Mouse (Mus musculus): ENCODE data around the gene Tsc22d2. TPM values are rescaled to one million over a fixed set of nuclear protein-coding genes. Genes with fewer than 3 reads are reported as not detected.

Gene Tsc22d2
- 9.1 and 9.2 TPM in 2 replicates for polyA plus RNA-seq (2015; fragmentation: Nextera tagmentation; extraction: Ambion mirVana)

DNA sequence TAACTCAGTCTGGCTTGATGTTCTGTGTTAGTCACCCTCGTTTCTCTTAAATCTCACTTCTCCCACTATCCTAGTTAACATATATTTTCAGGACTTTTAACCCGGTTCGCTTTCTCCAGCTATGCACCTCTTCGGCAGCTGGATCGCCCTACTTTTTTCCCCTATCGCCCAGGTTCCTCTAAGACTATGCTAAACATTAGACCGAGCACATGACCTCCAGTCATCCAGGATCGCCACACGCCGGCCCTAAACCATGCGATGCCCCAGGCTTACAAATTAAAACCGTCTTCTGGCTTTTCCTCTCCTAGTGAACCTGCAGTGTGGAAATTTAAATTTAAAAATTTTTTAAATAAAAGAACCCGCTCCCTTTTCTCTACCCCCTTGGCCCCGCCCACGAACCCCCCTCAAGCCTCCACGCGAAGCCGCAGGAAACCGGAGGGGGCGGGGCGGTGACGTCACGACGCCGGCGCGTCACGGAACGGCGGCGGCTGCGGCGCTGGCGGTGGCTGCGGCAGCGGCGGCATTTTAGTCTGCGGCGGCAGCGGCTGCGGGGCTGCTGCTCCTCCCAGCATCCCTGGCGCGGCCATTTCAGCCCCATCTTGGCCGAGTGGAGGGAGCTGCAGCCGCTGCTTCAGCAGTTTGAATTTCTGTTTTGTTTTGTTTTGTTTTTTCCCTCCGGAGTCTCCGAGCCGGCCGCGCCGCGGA, at the start of gene Tsc22d2:
Tsc22d2 (plus strand) TSS at position 482 of the 705 bp plus-strand sequence.
- Histone ChIP-seq H3K27ac (peak within 1 kb of the TSS; percentile 100), H3K4me3 (peak within 1 kb of the TSS; percentile 96), H3K27me3 (no peaks in the 10 kb centered on the region), H3K36me3 (no peaks in the 10 kb centered on the region), H3K9me3 (no peaks in the 10 kb centered on the region), H3K4me1 (0 out of 2 replicates have a peak, but pooled peaks cover 2% of the 10 kb centered on the region), H3K9ac (peak within 1 kb of the TSS; percentile 98), H3K4me2 (peak within 1 kb of the TSS; percentile 86)
- peak; percentile 81 for ATAC-seq (ENCODE audit: borderline replicate concordance, extremely low read depth, low FRiP score, low TSS enrichment)
- WGBS = under 1% methylated on average over 46 of the region's 52 CpGs

DNA sequence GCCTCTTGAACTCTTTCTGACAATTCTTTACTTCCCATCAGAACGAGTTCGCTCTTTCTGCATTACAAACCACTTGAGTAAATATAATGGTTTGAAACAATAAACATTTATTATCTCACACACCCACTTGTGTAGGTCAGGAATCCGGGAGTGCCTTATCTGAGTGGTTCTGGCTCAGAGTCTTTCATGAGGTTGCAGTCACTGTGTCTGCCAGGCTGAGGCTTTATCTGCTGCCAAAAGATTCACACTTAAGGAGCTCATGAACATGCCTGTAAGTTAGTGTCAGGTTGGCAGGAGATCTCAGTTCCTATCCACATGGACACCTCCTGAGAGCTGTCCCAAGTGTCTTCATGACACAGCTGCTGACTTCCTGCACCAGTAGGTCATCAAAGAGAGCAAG, 47.8 kb upstream of the Tsc22d2 start:
- Histone ChIP-seq H3K4me1 (peaks cover 14% of the 10 kb centered on the region), H3K27me3 (no peaks in the 10 kb centered on the region), H3K9me3 (no peaks in the 10 kb centered on the region), H3K4me2 (no peak overlapping the region), H3K27ac (no peak overlapping the region), H3K4me3 (no peak overlapping the region), H3K36me3 (no peaks in the 10 kb centered on the region), H3K9ac (no peak overlapping the region)
- no peak for ATAC-seq (ENCODE audit: borderline replicate concordance, extremely low read depth, low FRiP score, low TSS enrichment)
- 11% methylated on average over 3 of the region's 3 CpGs for WGBS

- no peak overlapping the region for H3K27ac ChIP-seq
- 38% methylated on average over 2 of the region's 2 CpGs for WGBS
- no peaks in the 10 kb centered on the region for H3K36me3 ChIP-seq
- no peak overlapping the region for H3K9ac ChIP-seq
- no peaks in the 10 kb centered on the region for H3K9me3 ChIP-seq
- no peaks in the 10 kb centered on the region for H3K27me3 ChIP-seq
- H3K4me1 ChIP-seq = peaks cover 24% of the 10 kb centered on the region
- no peak overlapping the region for H3K4me3 ChIP-seq
- no peak overlapping the region for H3K4me2 ChIP-seq
- no peak for ATAC-seq (ENCODE audit: borderline replicate concordance, extremely low read depth, low FRiP score, low TSS enrichment)
Observed at GRCm38 (mm10) chr3:58370811-58371210, 43.7 kb upstream of the Tsc22d2 start.

DNA sequence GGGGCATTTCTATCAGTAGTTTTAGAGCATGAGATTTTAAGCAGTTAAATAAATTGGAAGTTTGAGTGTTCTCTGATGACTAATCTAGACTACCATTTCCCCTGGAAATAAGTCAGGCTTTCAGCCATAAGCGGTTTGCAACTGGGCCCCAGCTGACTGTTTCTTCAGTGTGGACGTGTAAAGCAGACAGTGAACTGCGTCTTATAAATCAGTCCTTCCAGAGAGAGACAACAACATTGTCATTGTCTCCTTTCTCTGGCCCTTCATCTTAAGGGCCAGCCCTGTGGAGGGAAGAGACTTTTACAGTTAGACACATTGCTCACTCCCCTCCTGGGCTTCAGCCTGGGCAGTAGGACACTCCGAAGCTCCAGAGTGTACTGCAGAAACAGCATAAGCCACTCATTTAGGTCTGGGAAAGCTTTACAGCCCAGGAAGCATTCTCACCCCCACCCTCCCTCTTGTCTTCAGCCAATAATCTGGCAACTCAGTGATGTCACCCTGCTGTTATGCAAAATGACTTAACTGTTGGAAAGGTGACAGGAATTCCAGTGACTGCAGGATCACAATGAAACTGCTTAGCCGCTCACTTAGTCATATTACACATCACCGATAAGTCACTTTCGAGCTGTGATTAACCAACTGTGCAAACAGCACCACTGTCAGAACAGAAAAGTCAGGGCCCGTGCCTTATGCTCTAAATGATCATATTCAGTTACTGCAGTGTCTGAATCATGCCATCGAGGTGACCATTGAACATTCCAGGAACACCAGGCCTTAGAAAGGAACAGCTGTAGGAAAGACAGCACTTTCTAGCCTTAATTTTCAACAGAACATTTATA, 42.2 kb upstream of the Tsc22d2 start:
- H3K9ac ChIP-seq = 0 out of 2 replicates have a peak overlapping the region, but pooled peaks have one; percentile 22
- H3K4me2 ChIP-seq = peak overlapping the region; percentile 46
- no peaks in the 10 kb centered on the region for H3K36me3 ChIP-seq
- no peaks in the 10 kb centered on the region for H3K9me3 ChIP-seq
- peak overlapping the region; percentile 11; the same call in 1 of the 2 replicates for H3K4me3 ChIP-seq
- 8% methylated on average over 9 of the region's 9 CpGs for WGBS
- ATAC-seq (ENCODE audit: borderline replicate concordance, extremely low read depth, low FRiP score, low TSS enrichment) = peak; percentile 95
- peaks cover 20% of the 10 kb centered on the region for H3K4me1 ChIP-seq
- no peaks in the 10 kb centered on the region for H3K27me3 ChIP-seq
- peak overlapping the region; percentile 72 for H3K27ac ChIP-seq

- H3K4me3 ChIP-seq = peak overlapping the region; percentile 11; the same call in 1 of the 2 replicates
- no peaks in the 10 kb centered on the region for H3K27me3 ChIP-seq
- 7% methylated on average over 5 of the region's 5 CpGs for WGBS
- H3K27ac ChIP-seq = peak overlapping the region; percentile 72; the same call in 1 of the 2 replicates
- peak overlapping the region; percentile 46 for H3K4me2 ChIP-seq
- no peak for ATAC-seq (ENCODE audit: borderline replicate concordance, extremely low read depth, low FRiP score, low TSS enrichment)
- no peaks in the 10 kb centered on the region for H3K9me3 ChIP-seq
- no peaks in the 10 kb centered on the region for H3K36me3 ChIP-seq
- peaks cover 20% of the 10 kb centered on the region for H3K4me1 ChIP-seq
- no peak overlapping the region for H3K9ac ChIP-seq
Observed at GRCm38 (mm10) chr3:58372905-58373208, 41.7 kb upstream of the Tsc22d2 start.

- ATAC-seq (ENCODE audit: borderline replicate concordance, extremely low read depth, low FRiP score, low TSS enrichment) = no peak
- H3K27me3 ChIP-seq = no peaks in the 10 kb centered on the region
- peaks cover 20% of the 10 kb centered on the region for H3K4me1 ChIP-seq
- H3K4me3 ChIP-seq = no peak overlapping the region
- H3K9ac ChIP-seq = no peak overlapping the region
- H3K36me3 ChIP-seq = no peaks in the 10 kb centered on the region
- H3K4me2 ChIP-seq = no peak overlapping the region
- 72% methylated on average over 5 of the region's 5 CpGs for whole genome bisulfite sequencing
- H3K9me3 ChIP-seq = no peaks in the 10 kb centered on the region
- no peak overlapping the region for H3K27ac ChIP-seq
Observed at GRCm38 (mm10) chr3:58374281-58374680, 40.2 kb upstream of the Tsc22d2 start.

- peaks cover 11% of the 10 kb centered on the region for H3K4me1 ChIP-seq
- no peak overlapping the region for H3K27ac ChIP-seq
- H3K4me3 ChIP-seq = no peak overlapping the region
- no peaks in the 10 kb centered on the region for H3K36me3 ChIP-seq
- 70% methylated on average over 3 of the region's 3 CpGs for WGBS
- no peaks in the 10 kb centered on the region for H3K27me3 ChIP-seq
- H3K9me3 ChIP-seq = no peaks in the 10 kb centered on the region
- H3K4me2 ChIP-seq = no peak overlapping the region
- ATAC-seq (ENCODE audit: borderline replicate concordance, extremely low read depth, low FRiP score, low TSS enrichment) = no peak
- H3K9ac ChIP-seq = no peak overlapping the region
Observed at GRCm38 (mm10) chr3:58376713-58377112, 37.8 kb upstream of the Tsc22d2 start.

DNA sequence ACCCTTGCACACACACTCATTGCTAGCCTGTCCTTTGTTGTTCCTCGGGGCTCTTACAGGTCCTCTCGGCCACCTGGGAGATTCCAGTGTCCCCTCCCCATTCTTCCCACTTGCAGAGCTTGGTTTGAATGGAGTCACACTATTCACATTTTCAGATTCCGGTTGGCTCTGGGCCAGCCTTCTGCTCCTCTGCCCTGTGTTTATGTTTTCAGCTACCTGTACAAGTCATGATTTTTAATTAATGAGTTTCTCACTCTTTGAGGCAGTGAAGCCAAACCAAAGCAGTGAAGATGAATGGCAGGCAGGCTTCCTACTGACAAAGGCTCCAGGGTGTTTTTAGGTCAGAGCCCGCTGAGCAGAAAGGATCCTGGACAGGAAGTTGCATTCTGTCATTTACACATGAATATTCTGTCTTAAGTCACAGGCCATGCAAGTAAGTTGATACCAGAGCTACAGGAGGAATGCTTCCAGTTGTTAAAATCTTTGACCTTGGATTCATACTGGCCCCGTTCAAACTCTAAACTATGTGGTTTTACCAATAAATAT, 36.9 kb upstream of the Tsc22d2 start:
- ATAC-seq (ENCODE audit: borderline replicate concordance, extremely low read depth, low FRiP score, low TSS enrichment) = no peak
- no peak overlapping the region for H3K27ac ChIP-seq
- H3K4me2 ChIP-seq = no peak overlapping the region
- no peaks in the 10 kb centered on the region for H3K27me3 ChIP-seq
- H3K9me3 ChIP-seq = no peaks in the 10 kb centered on the region
- 31% methylated on average over 5 of the region's 5 CpGs for WGBS
- no peak overlapping the region for H3K4me3 ChIP-seq
- no peak overlapping the region for H3K9ac ChIP-seq
- no peaks in the 10 kb centered on the region for H3K36me3 ChIP-seq
- peaks cover 3% of the 10 kb centered on the region for H3K4me1 ChIP-seq

DNA sequence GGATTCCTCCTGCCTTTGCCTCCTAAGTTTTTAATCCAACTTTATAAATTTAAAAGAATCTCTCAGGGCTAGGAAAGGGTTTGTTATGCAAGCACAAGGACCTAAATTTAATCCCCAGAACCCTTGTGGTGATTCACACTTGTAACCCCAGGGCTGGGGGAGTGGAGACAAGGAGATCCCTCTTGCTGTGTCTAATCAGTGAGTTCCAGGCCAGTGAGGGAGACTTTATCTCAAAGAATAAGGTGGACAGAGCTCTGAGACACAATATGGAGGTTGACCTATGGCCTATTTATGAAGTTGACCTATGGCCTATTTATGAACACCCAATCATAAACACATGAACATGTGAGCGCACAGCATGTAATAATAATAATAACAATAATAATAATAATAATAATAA, 31.8 kb upstream of the Tsc22d2 start:
- H3K36me3 ChIP-seq = no peaks in the 10 kb centered on the region
- no peaks in the 10 kb centered on the region for H3K9me3 ChIP-seq
- H3K27me3 ChIP-seq = no peaks in the 10 kb centered on the region
- no peak overlapping the region for H3K4me2 ChIP-seq
- 98% methylated on average over 1 of the region's 1 CpGs for WGBS
- no peak overlapping the region for H3K27ac ChIP-seq
- no peak overlapping the region for H3K9ac ChIP-seq
- no peaks in the 10 kb centered on the region for H3K4me1 ChIP-seq
- no peak for ATAC-seq (ENCODE audit: borderline replicate concordance, extremely low read depth, low FRiP score, low TSS enrichment)
- H3K4me3 ChIP-seq = no peak overlapping the region

DNA sequence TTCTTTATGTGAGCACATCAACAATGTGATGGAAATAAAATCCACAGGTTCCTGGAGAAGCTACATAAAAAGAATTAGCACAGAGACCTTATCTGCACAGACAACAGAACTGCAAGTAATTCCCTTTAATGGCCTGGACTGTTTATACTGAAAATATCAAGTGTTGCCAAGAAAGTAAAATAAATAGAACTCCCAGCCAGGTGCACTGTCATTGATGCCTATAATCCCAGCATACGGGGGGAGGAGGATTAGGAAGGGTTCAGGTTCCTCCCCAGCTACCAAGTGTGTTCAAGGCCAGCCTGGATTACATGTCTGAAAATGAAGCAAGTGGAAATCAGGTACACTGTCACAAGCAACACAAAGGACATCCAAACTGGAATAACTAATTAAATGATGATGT, 29.5 kb upstream of the Tsc22d2 start:
- Histone ChIP-seq H3K4me2 (no peak overlapping the region), H3K27ac (no peak overlapping the region), H3K4me1 (no peaks in the 10 kb centered on the region), H3K36me3 (no peaks in the 10 kb centered on the region), H3K9me3 (no peaks in the 10 kb centered on the region), H3K27me3 (no peaks in the 10 kb centered on the region), H3K9ac (no peak overlapping the region), H3K4me3 (no peak overlapping the region)
- ATAC-seq (ENCODE audit: borderline replicate concordance, extremely low read depth, low FRiP score, low TSS enrichment) = no peak
- 26% methylated on average over 1 of the region's 1 CpGs for WGBS

DNA sequence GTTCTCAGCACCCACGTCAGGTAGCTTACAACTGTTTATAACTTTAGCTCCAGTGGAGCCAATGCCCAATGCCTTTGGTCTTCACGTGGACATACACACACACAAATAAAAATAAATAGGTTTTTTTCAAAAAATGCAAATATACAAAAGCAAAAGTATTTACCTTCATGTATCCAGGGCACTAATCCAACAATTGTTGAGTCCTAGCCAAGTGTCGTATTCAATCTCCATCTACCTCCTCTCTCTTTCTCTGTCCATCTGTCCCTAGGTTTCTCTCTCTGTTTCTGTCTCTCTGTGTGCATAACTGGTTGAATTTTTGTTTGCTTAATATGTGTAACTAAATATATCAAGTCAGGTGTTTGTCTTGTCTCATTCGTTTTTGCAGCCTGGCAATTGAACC, 25.8 kb upstream of the Tsc22d2 start:
- H3K36me3 ChIP-seq = no peaks in the 10 kb centered on the region
- H3K4me2 ChIP-seq = no peak overlapping the region
- H3K27ac ChIP-seq = no peak overlapping the region
- ATAC-seq (ENCODE audit: borderline replicate concordance, extremely low read depth, low FRiP score, low TSS enrichment) = no peak
- no peak overlapping the region for H3K9ac ChIP-seq
- 79% methylated on average over 4 of the region's 4 CpGs for WGBS
- no peak overlapping the region for H3K4me3 ChIP-seq
- no peaks in the 10 kb centered on the region for H3K27me3 ChIP-seq
- H3K4me1 ChIP-seq = no peaks in the 10 kb centered on the region
- H3K9me3 ChIP-seq = no peaks in the 10 kb centered on the region

DNA sequence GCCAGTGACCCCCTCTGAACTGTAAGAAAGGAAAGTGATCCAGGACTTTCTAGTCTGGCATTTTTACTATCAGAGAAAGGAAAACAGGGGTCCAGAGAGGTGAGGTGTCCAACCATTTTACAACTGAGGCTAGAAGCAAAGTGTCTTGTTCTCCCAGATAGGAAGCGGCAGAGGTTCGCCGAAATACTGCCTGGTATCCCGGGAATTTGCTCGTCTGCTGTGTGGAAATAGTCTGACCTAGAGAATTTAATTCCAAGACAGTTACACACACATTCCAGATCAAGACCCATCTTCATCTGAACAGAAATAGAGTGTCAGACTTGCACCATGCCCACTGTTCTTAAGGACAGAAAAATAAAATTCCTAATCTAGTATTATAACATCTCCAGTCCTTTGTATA, 16.0 kb upstream of the Tsc22d2 start:
- Histone ChIP-seq H3K9ac (no peak overlapping the region), H3K9me3 (no peaks in the 10 kb centered on the region), H3K4me1 (no peaks in the 10 kb centered on the region), H3K27me3 (no peaks in the 10 kb centered on the region), H3K4me2 (no peak overlapping the region), H3K4me3 (no peak overlapping the region), H3K36me3 (no peaks in the 10 kb centered on the region), H3K27ac (no peak overlapping the region)
- no peak for ATAC-seq (ENCODE audit: borderline replicate concordance, extremely low read depth, low FRiP score, low TSS enrichment)
- WGBS = 66% methylated on average over 5 of the region's 5 CpGs

All from lung, embryonic 15.5 days (tissue).